Mouse (Mus musculus) liver, postnatal 0 days (tissue): ENCODE data around the gene Sgk1. TPM values are rescaled to one million over a fixed set of nuclear protein-coding genes. Genes with fewer than 3 reads are reported as not detected.

Experiments
- ATAC-seq: fragments of 200-750 bp; cut with Nextera tagmentation; 2 replicates; pipeline ENCODE4 v1.8.0; 2017; ENCODE audit warnings: mild to moderate bottlenecking, moderate library complexity
- DNase-seq: peaks from one replicate; pipeline ENCODE4 v3.0.0-alpha.2; 2016
- H3K27ac ChIP-seq: fragments of 300-500 bp; sonication (generic); 2 replicates; pipeline ENCODE4 v1.5.1; 2014; ENCODE audit warnings: antibody characterized with exemption, moderate library complexity, mild to moderate bottlenecking, low read depth
- H3K27me3 ChIP-seq: fragments of 300-500 bp; sonication (generic); 2 replicates; pipeline ENCODE4 v1.6.1; 2014; ENCODE audit warnings: low read length, control low read depth, mixed read lengths; ENCODE audit not compliant: insufficient read depth
- H3K36me3 ChIP-seq: fragments of 300-500 bp; sonication (generic); replicated peaks from 2 replicates; pipeline ENCODE4 v1.6.1; 2014; ENCODE audit warnings: mild to moderate bottlenecking, control low read depth, low read length, moderate library complexity, mixed read lengths; ENCODE audit not compliant: insufficient read depth
- H3K4me1 ChIP-seq: fragments of 300-500 bp; sonication (generic); 2 replicates; pipeline ENCODE4 v1.6.1; 2014; ENCODE audit warnings: antibody characterized with exemption, mild to moderate bottlenecking, control low read depth; ENCODE audit not compliant: insufficient read depth
- H3K4me2 ChIP-seq: fragments of 300-500 bp; sonication (generic); 2 replicates; pipeline ENCODE4 v1.6.1; 2014; ENCODE audit warnings: low read depth, mild to moderate bottlenecking, low read length, moderate library complexity, mixed read lengths
- H3K4me3 ChIP-seq: fragments of 300-500 bp; sonication (generic); 2 replicates; pipeline ENCODE4 v1.5.1; 2014; ENCODE audit warnings: low read depth, low read length
- H3K9ac ChIP-seq: fragments of 300-500 bp; sonication (generic); replicated peaks from 2 replicates; pipeline ENCODE4 v1.6.1; 2014; ENCODE audit warnings: mild to moderate bottlenecking, moderate library complexity
- H3K9me3 ChIP-seq: fragments of 300-500 bp; sonication (generic); 2 replicates; pipeline ENCODE4 v1.6.1; 2016; ENCODE audit warnings: mild to moderate bottlenecking, control low read depth, low read length, mixed read lengths
- CTCF ChIP-seq: sonication (generic); IDR thresholded peaks from 2 replicates; pipeline ENCODE4 v1.5.1; 2016; ENCODE audit warnings: antibody characterized with exemption, low read depth
- EP300 ChIP-seq: IDR thresholded peaks from 2 replicates; pipeline ENCODE4 v1.6.1; 2016; ENCODE audit warnings: antibody characterized with exemption, low read depth, mild to moderate bottlenecking
- WGBS: fragments of 180-500 bp; shearing (Covaris S2); extraction: QIAGEN DNeasy Blood & Tissue Kit; methylation state at CpG from one replicate; pipeline ENCODE4 v1.1.7; 2014; ENCODE audit not compliant: insufficient replicate concordance; 5-methylcytosine and 5-hydroxymethylcytosine counted together
- polyA plus RNA-seq: library from polyadenylated mRNA; unstranded; fragments of >200 nt; fragmentation: Nextera tagmentation; extraction: Ambion mirVana; gene quantifications from 2 replicates; pipeline ENCODE4 v1.2.1, GENCODE M21; 2015

Sgk1 gene
- polyA plus RNA-seq, 1 experiment from 2014 or later: 20.6 TPM

GRCm38 (mm10) chr10:21849251-21849650, 32.7 kb upstream of the Sgk1 start:
- Histone ChIP-seq H3K9ac (no peak overlapping the region), H3K4me1 (no peaks in the 10 kb centered on the region), H3K36me3 (no peaks in the 10 kb centered on the region), H3K4me2 (no peak overlapping the region), H3K9me3 (no peaks in the 10 kb centered on the region), H3K27me3 (no peaks in the 10 kb centered on the region), H3K27ac (no peak overlapping the region), H3K4me3 (no peak overlapping the region)
- WGBS: 71% methylated on average over 8 of the region's 8 CpGs
- TF ChIP-seq CTCF (no peak), EP300 (no peak)
- DNase-seq: no peak
- no peak for ATAC-seq

- Histone ChIP-seq H3K4me3 (no peak overlapping the region), H3K27me3 (no peaks in the 10 kb centered on the region), H3K4me1 (no peaks in the 10 kb centered on the region), H3K9me3 (no peaks in the 10 kb centered on the region), H3K36me3 (no peaks in the 10 kb centered on the region), H3K9ac (no peak overlapping the region), H3K27ac (no peak overlapping the region), H3K4me2 (no peak overlapping the region)
- DNase-seq (no peak), ATAC-seq (no peak)
- WGBS: 79% methylated on average over 3 of the region's 3 CpGs
- TF ChIP-seq EP300: no peak
- no peak for TF ChIP-seq CTCF
Observed at GRCm38 (mm10) chr10:21850330-21850729, 31.7 kb upstream of the Sgk1 start.

GRCm38 (mm10) chr10:21853122-21853521, 28.9 kb upstream of the Sgk1 start:
- WGBS: 87% methylated on average over 6 of the region's 6 CpGs
- no peak overlapping the region for H3K4me2 ChIP-seq
- H3K27me3 ChIP-seq: no peaks in the 10 kb centered on the region

GRCm38 (mm10) chr10:21853566-21854328, 28.2 kb upstream of the Sgk1 start:
- 81% methylated on average over 14 of the region's 14 CpGs for WGBS
- H3K4me2 ChIP-seq: no peak overlapping the region
- H3K27me3 ChIP-seq: no peaks in the 10 kb centered on the region
- H3K4me1 ChIP-seq: no peaks in the 10 kb centered on the region
- no peaks in the 10 kb centered on the region for H3K9me3 ChIP-seq
- H3K9ac ChIP-seq: no peak overlapping the region
- H3K4me3 ChIP-seq: no peak overlapping the region
- DNase-seq (no peak), ATAC-seq (no peak)
- TF ChIP-seq EP300 (no peak), CTCF (no peak)
- no peak overlapping the region for H3K27ac ChIP-seq
- H3K36me3 ChIP-seq: no peaks in the 10 kb centered on the region

More at GRCm38 (mm10) chr10:21853122-21853521, 28.9 kb upstream of the Sgk1 start:
- ATAC-seq: no peak
- Histone ChIP-seq H3K27ac (no peak overlapping the region), H3K4me3 (no peak overlapping the region), H3K4me1 (no peaks in the 10 kb centered on the region), H3K9ac (no peak overlapping the region), H3K9me3 (no peaks in the 10 kb centered on the region), H3K36me3 (no peaks in the 10 kb centered on the region)
- TF ChIP-seq EP300: no peak
- TF ChIP-seq CTCF: no peak
- no peak for DNase-seq

GRCm38 (mm10) chr10:21855338-21855737, 26.6 kb upstream of the Sgk1 start:
- no peak for ATAC-seq
- H3K4me2 ChIP-seq: no peak overlapping the region
- no peak for DNase-seq
- 67% methylated on average over 7 of the region's 7 CpGs for WGBS
- H3K4me1 ChIP-seq: no peaks in the 10 kb centered on the region
- H3K9me3 ChIP-seq: no peaks in the 10 kb centered on the region
- no peak overlapping the region for H3K9ac ChIP-seq
- H3K36me3 ChIP-seq: no peaks in the 10 kb centered on the region
- H3K27me3 ChIP-seq: no peaks in the 10 kb centered on the region
- TF ChIP-seq CTCF: no peak
- no peak for TF ChIP-seq EP300
- no peak overlapping the region for H3K27ac ChIP-seq
- no peak overlapping the region for H3K4me3 ChIP-seq

GRCm38 (mm10) chr10:21857676-21858075, 24.3 kb upstream of the Sgk1 start:
- no peaks in the 10 kb centered on the region for H3K9me3 ChIP-seq
- WGBS: 72% methylated on average over 10 of the region's 10 CpGs
- no peak for DNase-seq

More at GRCm38 (mm10) chr10:21857676-21858075, 24.3 kb upstream of the Sgk1 start:
- Histone ChIP-seq H3K27me3 (no peaks in the 10 kb centered on the region), H3K4me2 (no peak overlapping the region), H3K36me3 (no peaks in the 10 kb centered on the region), H3K27ac (no peak overlapping the region), H3K4me1 (no peaks in the 10 kb centered on the region), H3K9ac (no peak overlapping the region), H3K4me3 (no peak overlapping the region)
- no peak for TF ChIP-seq EP300
- ATAC-seq: no peak
